Mouse (Mus musculus) intestine, postnatal 0 days (tissue): Measurements from ENCODE around the gene Sepsecs. TPM values are rescaled to one million over a fixed set of nuclear protein-coding genes. Genes with fewer than 3 reads are reported as not detected.
"Not testable (repeated sequence)": the region's sequence is repeated elsewhere in the genome, so short reads cannot be mapped to it uniquely, and the experiment has no call there.

Source experiments
- ATAC-seq: fragments of 200-750 bp; cut with Nextera tagmentation; 2 replicates; pipeline ENCODE4 v1.8.0; 2017; ENCODE audit warnings: mild to moderate bottlenecking, moderate TSS enrichment, moderate library complexity
- H3K27ac ChIP-seq: fragments of 300-500 bp; sonication (generic); 2 replicates; pipeline ENCODE4 v1.5.1; 2014; ENCODE audit warnings: mild to moderate bottlenecking, low read depth, low read length, moderate library complexity
- H3K27me3 ChIP-seq: fragments of 300-500 bp; sonication (generic); replicated peaks from 2 replicates; pipeline ENCODE4 v1.6.1; 2014; ENCODE audit warnings: low read length, mixed read lengths; ENCODE audit not compliant: control insufficient read depth, insufficient read depth
- H3K36me3 ChIP-seq: fragments of 300-500 bp; sonication (generic); 2 replicates; pipeline ENCODE4 v1.6.1; 2014; ENCODE audit warnings: mild to moderate bottlenecking, moderate library complexity; ENCODE audit not compliant: control insufficient read depth, insufficient read depth
- H3K4me1 ChIP-seq: fragments of 300-500 bp; sonication (generic); replicated peaks from 2 replicates; pipeline ENCODE4 v1.6.1; 2014; ENCODE audit warnings: antibody characterized with exemption, low read length, mixed read lengths; ENCODE audit not compliant: control insufficient read depth, insufficient read depth
- H3K4me2 ChIP-seq: fragments of 300-500 bp; sonication (generic); replicated peaks from 2 replicates; pipeline ENCODE4 v1.6.1; 2014; ENCODE audit warnings: low read depth, mild to moderate bottlenecking, moderate library complexity
- H3K4me3 ChIP-seq: fragments of 300-500 bp; sonication (generic); 2 replicates; pipeline ENCODE4 v1.5.1; 2014; ENCODE audit warnings: low read depth, low read length
- H3K9ac ChIP-seq: fragments of 300-500 bp; sonication (generic); 2 replicates; pipeline ENCODE4 v1.6.1; 2014; ENCODE audit warnings: mild to moderate bottlenecking, low read depth, low read length
- H3K9me3 ChIP-seq: fragments of 300-500 bp; sonication (generic); 2 replicates; pipeline ENCODE4 v1.6.1; 2016; ENCODE audit warnings: mixed run types; ENCODE audit not compliant: control insufficient read depth
- CTCF ChIP-seq: sonication (generic); IDR thresholded peaks from 2 replicates; pipeline ENCODE4 v1.5.1; 2016; ENCODE audit warnings: low read depth, mild to moderate bottlenecking, control low read depth, antibody characterized with exemption, moderate library complexity
- WGBS: fragments of 180-500 bp; shearing (Covaris S2); extraction: QIAGEN DNeasy Blood & Tissue Kit; methylation state at CpG from one replicate; pipeline ENCODE4 v1.1.7; 2014; 5-methylcytosine and 5-hydroxymethylcytosine counted together
- polyA plus RNA-seq: library from polyadenylated mRNA; unstranded; fragments of >200 nt; fragmentation: Nextera tagmentation; extraction: Ambion mirVana; gene quantifications from 2 replicates; pipeline ENCODE4 v1.2.1, GENCODE M21; 2015

Sepsecs gene
- 8.9 and 9.1 TPM in 2 replicates for polyA plus RNA-seq

DNA sequence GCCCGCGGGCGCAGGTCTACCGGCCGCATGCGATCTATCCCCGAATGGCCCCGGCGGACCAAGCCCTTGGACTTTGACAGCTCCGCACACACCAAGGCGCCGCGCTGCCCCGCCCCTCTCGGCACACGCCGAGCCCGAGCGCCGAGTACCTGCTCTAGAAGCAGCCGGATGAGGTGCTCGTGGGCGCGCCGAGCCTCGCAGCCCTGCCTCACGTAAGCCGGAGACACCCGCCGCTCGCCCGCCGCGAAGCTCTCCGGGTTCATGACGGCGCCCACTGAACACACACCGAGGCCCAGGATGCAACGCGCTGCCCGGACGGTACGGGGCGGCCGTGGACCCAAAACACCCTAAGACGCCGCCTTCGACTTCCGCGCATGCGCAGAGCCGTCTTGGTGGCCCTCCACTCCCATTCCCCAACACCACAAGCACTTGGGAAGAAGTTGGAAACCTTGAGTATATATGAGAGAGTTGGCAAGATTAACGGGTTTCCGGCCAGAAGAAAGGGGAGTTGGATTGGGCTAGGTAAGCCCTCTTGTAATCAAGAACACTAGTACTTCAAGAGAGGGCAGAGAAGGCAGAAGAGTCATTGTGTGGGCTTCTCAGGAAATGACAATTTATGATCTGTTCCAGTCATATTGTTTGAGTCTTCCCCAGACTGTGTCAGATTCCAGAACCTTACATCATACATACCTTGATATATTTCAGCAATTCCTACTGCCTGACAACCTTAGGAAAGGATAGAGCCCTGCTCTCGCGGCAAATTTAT is at the start of gene Sepsecs:
Sepsecs (minus strand) TSS at position 283 of the 766 bp plus-strand sequence.
- Histone ChIP-seq H3K27ac (peak within 1 kb of the TSS; percentile 72), H3K9me3 (no peaks in the 10 kb centered on the region), H3K9ac (peak within 1 kb of the TSS; percentile 65), H3K4me1 (no peaks in the 10 kb centered on the region), H3K4me3 (peak within 1 kb of the TSS; percentile 65), H3K4me2 (peak within 1 kb of the TSS; percentile 74), H3K27me3 (no peaks in the 10 kb centered on the region), H3K36me3 (peaks cover 6% of the 10 kb centered on the region; the same call in 1 of the 2 replicates)
- TF ChIP-seq CTCF, result peak; percentile 45
- 4% methylated on average over 56 of the region's 56 CpGs for WGBS
- peak; percentile 97 for ATAC-seq

DNA sequence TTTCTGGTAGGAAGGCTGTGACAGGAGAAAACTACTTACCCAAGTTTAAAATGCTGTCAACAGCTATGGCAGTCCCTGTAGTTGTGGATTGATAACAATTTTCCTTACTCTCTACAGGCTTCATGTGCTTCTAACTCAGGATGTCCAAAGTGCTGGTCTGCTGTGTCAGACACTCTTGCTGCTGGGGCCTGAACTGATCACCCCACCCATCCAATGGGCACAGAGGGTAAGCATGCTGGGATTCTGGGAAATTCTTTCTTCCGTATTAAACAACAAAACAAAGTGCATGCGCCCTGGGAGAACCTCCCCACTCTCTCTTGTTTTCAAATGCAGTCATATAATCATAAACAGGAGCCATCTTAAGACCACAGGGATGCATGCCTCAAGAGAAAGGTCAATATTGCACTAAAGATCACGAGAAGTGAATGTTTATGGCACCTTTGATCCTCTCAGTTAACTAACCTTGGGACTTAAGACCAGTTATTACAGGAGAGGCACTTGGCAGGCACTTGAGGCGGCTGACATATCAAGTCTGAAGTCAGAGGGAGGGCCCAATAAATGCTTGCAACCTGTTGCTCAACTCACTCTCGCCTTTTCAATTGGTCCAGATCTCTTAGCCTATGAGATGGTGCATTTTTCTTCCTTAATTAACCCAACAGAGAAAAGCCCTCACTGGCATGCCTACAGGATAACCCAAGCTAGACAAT is 47.4 kb upstream of the Sepsecs start:
- 33% methylated on average over 5 of the region's 5 CpGs for WGBS
- Histone ChIP-seq H3K27me3 (no peaks in the 10 kb centered on the region), H3K27ac (peak overlapping the region; percentile 35), H3K9me3 (no peaks in the 10 kb centered on the region), H3K4me2 (no peak overlapping the region), H3K36me3 (no peaks in the 10 kb centered on the region), H3K4me3 (no peak overlapping the region), H3K9ac (no peak overlapping the region), H3K4me1 (no peaks in the 10 kb centered on the region)
- no peak for TF ChIP-seq CTCF
- peak; percentile 95 for ATAC-seq

- Histone ChIP-seq H3K4me1 (no peaks in the 10 kb centered on the region), H3K9me3 (no peaks in the 10 kb centered on the region), H3K36me3 (no peaks in the 10 kb centered on the region), H3K9ac (no peak overlapping the region), H3K4me2 (no peak overlapping the region), H3K27me3 (no peaks in the 10 kb centered on the region), H3K27ac (no peak overlapping the region), H3K4me3 (no peak overlapping the region)
- no peak for TF ChIP-seq CTCF
- ATAC-seq, result no peak
Measured at GRCm38 (mm10) chr5:52712704-52713103, 43.2 kb upstream of the Sepsecs start.

DNA sequence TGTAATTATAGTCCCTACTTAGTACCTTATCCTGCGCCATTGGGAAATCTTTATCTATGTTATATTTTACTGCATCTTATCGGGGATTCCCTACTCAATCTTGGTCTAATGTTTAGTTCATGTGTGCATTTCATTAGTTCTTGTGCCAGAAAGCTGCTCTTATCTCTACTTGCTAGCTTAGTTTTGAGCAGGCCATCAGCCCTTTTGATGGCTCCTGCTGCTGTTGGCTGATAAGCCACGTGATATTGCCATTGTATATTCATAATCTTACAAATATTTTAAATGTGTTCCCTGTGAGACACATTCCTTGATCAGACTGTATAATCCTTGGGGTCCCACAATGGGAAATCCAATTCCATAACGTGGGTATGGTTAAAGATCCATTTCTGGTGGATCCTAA is 35.1 kb upstream of the Sepsecs start:
- 41% methylated on average over 4 of the region's 4 CpGs for WGBS
- H3K4me2 ChIP-seq, result no peak overlapping the region
- H3K9me3 ChIP-seq, result no peaks in the 10 kb centered on the region
- TF ChIP-seq CTCF, result no peak
- no peaks in the 10 kb centered on the region for H3K27me3 ChIP-seq
- H3K9ac ChIP-seq, result no peak overlapping the region
- no peak overlapping the region for H3K27ac ChIP-seq
- ATAC-seq, result no peak
- no peaks in the 10 kb centered on the region for H3K36me3 ChIP-seq
- H3K4me3 ChIP-seq, result no peak overlapping the region
- H3K4me1 ChIP-seq, result no peaks in the 10 kb centered on the region

- not testable (repeated sequence) for H3K4me3 ChIP-seq, H3K9me3 ChIP-seq, H3K4me2 ChIP-seq, H3K27me3 ChIP-seq, H3K27ac ChIP-seq, H3K9ac ChIP-seq, H3K36me3 ChIP-seq, H3K4me1 ChIP-seq
- peak; percentile 59; the same call in 1 of the 2 replicates for ATAC-seq
- WGBS, result 65% methylated on average over 7 of the region's 7 CpGs
Measured at GRCm38 (mm10) chr5:52697882-52698440, 28.5 kb upstream of the Sepsecs start.

DNA sequence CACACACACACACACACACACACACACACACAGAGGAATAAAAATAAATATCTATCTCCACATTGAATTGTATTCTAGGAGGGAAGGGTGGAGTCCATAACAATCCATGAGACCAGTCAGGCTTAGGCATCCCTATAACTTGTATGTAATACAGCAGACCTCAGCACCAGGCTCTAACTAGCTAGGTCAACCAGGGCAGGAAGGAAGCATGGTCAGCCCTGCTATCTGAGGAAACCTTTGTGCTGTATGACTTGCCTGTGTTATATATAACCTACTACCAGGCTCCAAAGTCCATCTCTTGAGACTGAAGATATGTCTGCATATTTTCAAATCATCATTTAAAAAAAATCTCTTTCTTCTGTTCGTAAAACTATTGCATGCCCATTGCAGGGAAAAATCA is 27.8 kb upstream of the Sepsecs start:
- no peak overlapping the region for H3K9ac ChIP-seq
- no peaks in the 10 kb centered on the region for H3K36me3 ChIP-seq
- no peaks in the 10 kb centered on the region for H3K4me1 ChIP-seq
- H3K27ac ChIP-seq, result no peak overlapping the region
- H3K4me3 ChIP-seq, result no peak overlapping the region
- 52% methylated on average over 1 of the region's 1 CpGs for WGBS
- H3K4me2 ChIP-seq, result no peak overlapping the region
- H3K27me3 ChIP-seq, result no peaks in the 10 kb centered on the region
- ATAC-seq, result peak; percentile 98
- no peaks in the 10 kb centered on the region for H3K9me3 ChIP-seq
- TF ChIP-seq CTCF, result no peak
